Mouse (Mus musculus): ENCODE measurements around the gene Shpk. TPM values are rescaled to one million over a fixed set of nuclear protein-coding genes. Genes with fewer than 3 reads are reported as not detected.

Shpk gene
- polyA plus RNA-seq, 1 experiment from 2014 or later = 0.77 TPM

GRCm38 (mm10) chr11:73172186-73172585 is 27.1 kb upstream of the Shpk start:
- H3K9ac ChIP-seq (ENCODE audit: low read depth, low read length) = no peak overlapping the region
- 63% methylated on average over 5 of the region's 5 CpGs for WGBS
- no peak overlapping the region for H3K4me2 ChIP-seq (replicated peaks; ENCODE audit: low read depth, low read length)
- no peak for ATAC-seq (ENCODE audit: low FRiP score, low TSS enrichment)
- H3K9me3 ChIP-seq (ENCODE audit: control insufficient read depth, low read length) = no peaks in the 10 kb centered on the region
- no peak overlapping the region; the same call in 1 of the 2 replicates for H3K27ac ChIP-seq (ENCODE audit: low read depth, low read length)
- H3K4me1 ChIP-seq (ENCODE audit: control insufficient read depth, insufficient read depth, low read length) = peaks cover 18% of the 10 kb centered on the region
- H3K4me3 ChIP-seq (ENCODE audit: low read length) = no peak overlapping the region
- no peaks in the 10 kb centered on the region for H3K27me3 ChIP-seq (ENCODE audit: control insufficient read depth, insufficient read depth, low read length)
- H3K36me3 ChIP-seq (ENCODE audit: control insufficient read depth, insufficient read depth, low read length) = peaks cover 16% of the 10 kb centered on the region

DNA sequence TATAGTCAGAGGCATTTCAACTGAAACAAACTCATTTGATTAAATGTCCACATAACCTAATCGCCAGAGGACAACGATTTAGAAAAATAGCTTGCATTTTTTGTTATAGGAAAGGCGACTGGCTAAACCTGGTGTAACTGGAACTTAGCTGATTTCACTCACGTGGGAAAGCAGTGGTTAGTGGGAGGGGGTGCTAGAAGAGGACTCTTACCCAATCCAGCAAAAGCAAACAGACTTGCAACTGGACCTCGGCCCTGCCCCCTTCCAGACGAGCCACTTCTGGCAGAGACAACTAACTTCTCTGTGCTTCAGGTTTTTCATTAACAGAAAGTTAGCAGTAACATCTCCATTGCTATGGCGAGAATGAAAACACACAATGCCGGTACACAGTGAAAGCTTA is 23.6 kb upstream of the Shpk start:
- ATAC-seq (ENCODE audit: low FRiP score, low TSS enrichment) = no peak
- Histone ChIP-seq H3K9me3 (ENCODE audit: control insufficient read depth, low read length) (no peaks in the 10 kb centered on the region), H3K36me3 (ENCODE audit: control insufficient read depth, insufficient read depth, low read length) (peaks cover 19% of the 10 kb centered on the region), H3K4me2 (replicated peaks; ENCODE audit: low read depth, low read length) (peak overlapping the region; percentile 82), H3K4me3 (ENCODE audit: low read length) (peak overlapping the region; percentile 98), H3K9ac (ENCODE audit: low read depth, low read length) (peak overlapping the region; percentile 92; the same call in 1 of the 2 replicates), H3K27ac (ENCODE audit: low read depth, low read length) (no peak overlapping the region), H3K27me3 (ENCODE audit: control insufficient read depth, insufficient read depth, low read length) (no peaks in the 10 kb centered on the region), H3K4me1 (ENCODE audit: control insufficient read depth, insufficient read depth, low read length) (peaks cover 27% of the 10 kb centered on the region)
- 35% methylated on average over 8 of the region's 8 CpGs for WGBS

DNA sequence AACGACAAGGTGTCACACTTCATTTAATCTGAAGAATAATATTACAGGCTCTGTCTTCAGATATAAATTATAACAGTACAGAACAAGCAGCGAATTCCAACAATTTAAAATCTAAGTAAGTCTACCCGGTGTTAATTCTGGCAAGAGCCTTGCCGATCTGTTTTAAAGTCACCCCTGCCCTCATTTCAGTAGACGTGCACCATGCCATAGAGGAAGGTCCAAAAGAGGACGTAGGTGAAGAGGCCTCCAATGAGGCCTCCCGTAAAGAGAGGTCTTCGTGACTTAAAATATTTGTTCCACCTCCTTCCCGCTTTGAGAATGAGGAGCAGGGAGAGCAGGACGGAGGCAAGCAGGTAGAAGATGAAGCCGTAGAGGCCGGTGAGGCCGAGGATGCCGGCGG is 23.1 kb upstream of the Shpk start:
- Histone ChIP-seq H3K27me3 (ENCODE audit: control insufficient read depth, insufficient read depth, low read length) (no peaks in the 10 kb centered on the region), H3K27ac (ENCODE audit: low read depth, low read length) (peak overlapping the region; percentile 88), H3K4me1 (ENCODE audit: control insufficient read depth, insufficient read depth, low read length) (peaks cover 27% of the 10 kb centered on the region), H3K4me3 (ENCODE audit: low read length) (peak overlapping the region; percentile 98), H3K9ac (ENCODE audit: low read depth, low read length) (peak overlapping the region; percentile 92), H3K4me2 (replicated peaks; ENCODE audit: low read depth, low read length) (peak overlapping the region; percentile 82), H3K9me3 (ENCODE audit: control insufficient read depth, low read length) (no peaks in the 10 kb centered on the region), H3K36me3 (ENCODE audit: control insufficient read depth, insufficient read depth, low read length) (peaks cover 15% of the 10 kb centered on the region)
- no peak for ATAC-seq (ENCODE audit: low FRiP score, low TSS enrichment)
- 1% methylated on average over 15 of the region's 15 CpGs for WGBS

GRCm38 (mm10) chr11:73176608-73177508 is 22.4 kb upstream of the Shpk start, which contains the start of the genes Emc6 and Tax1bp3:
TSS of gene Emc6 (minus strand) at chr11:73177037.
TSS of gene Tax1bp3 (plus strand) at chr11:73177083.
- Histone ChIP-seq H3K27ac (ENCODE audit: low read depth, low read length) (peak within 1 kb of the TSS; percentile 95), H3K4me1 (ENCODE audit: control insufficient read depth, insufficient read depth, low read length) (peaks cover 27% of the 10 kb centered on the region), H3K36me3 (ENCODE audit: control insufficient read depth, insufficient read depth, low read length) (peaks cover 15% of the 10 kb centered on the region), H3K9ac (ENCODE audit: low read depth, low read length) (peak within 1 kb of the TSS; percentile 92), H3K4me3 (ENCODE audit: low read length) (peak within 1 kb of the TSS; percentile 98), H3K4me2 (replicated peaks; ENCODE audit: low read depth, low read length) (peak within 1 kb of the TSS; percentile 82), H3K27me3 (ENCODE audit: control insufficient read depth, insufficient read depth, low read length) (no peaks in the 10 kb centered on the region), H3K9me3 (ENCODE audit: control insufficient read depth, low read length) (no peaks in the 10 kb centered on the region)
- peak; percentile 98 for ATAC-seq (ENCODE audit: low FRiP score, low TSS enrichment)
- under 1% methylated on average over 81 of the region's 81 CpGs for WGBS

- Histone ChIP-seq H3K27ac (ENCODE audit: low read depth, low read length) (peak overlapping the region; percentile 95), H3K27me3 (ENCODE audit: control insufficient read depth, insufficient read depth, low read length) (no peaks in the 10 kb centered on the region), H3K4me1 (ENCODE audit: control insufficient read depth, insufficient read depth, low read length) (peaks cover 24% of the 10 kb centered on the region), H3K4me3 (ENCODE audit: low read length) (peak overlapping the region; percentile 98), H3K9ac (ENCODE audit: low read depth, low read length) (peak overlapping the region; percentile 92), H3K9me3 (ENCODE audit: control insufficient read depth, low read length) (no peaks in the 10 kb centered on the region), H3K4me2 (replicated peaks; ENCODE audit: low read depth, low read length) (peak overlapping the region; percentile 73), H3K36me3 (ENCODE audit: control insufficient read depth, insufficient read depth, low read length) (peaks cover 19% of the 10 kb centered on the region)
- peak; percentile 85 for ATAC-seq (ENCODE audit: low FRiP score, low TSS enrichment)
- 0% methylated on average over 28 of the region's 28 CpGs for WGBS
These were observed 21.8 kb upstream of the Shpk start for GRCm38 (mm10) chr11:73177509-73177875.

- no peaks in the 10 kb centered on the region for H3K9me3 ChIP-seq (ENCODE audit: control insufficient read depth, low read length)
- 4% methylated on average over 2 of the region's 2 CpGs for WGBS
- H3K27ac ChIP-seq (ENCODE audit: low read depth, low read length) = peak overlapping the region; percentile 95; the same call in 1 of the 2 replicates
- H3K4me2 ChIP-seq (replicated peaks; ENCODE audit: low read depth, low read length) = peak overlapping the region; percentile 73
- H3K27me3 ChIP-seq (ENCODE audit: control insufficient read depth, insufficient read depth, low read length) = no peaks in the 10 kb centered on the region
- H3K4me3 ChIP-seq (ENCODE audit: low read length) = peak overlapping the region; percentile 98
- H3K4me1 ChIP-seq (ENCODE audit: control insufficient read depth, insufficient read depth, low read length) = peaks cover 24% of the 10 kb centered on the region
- H3K36me3 ChIP-seq (ENCODE audit: control insufficient read depth, insufficient read depth, low read length) = peaks cover 21% of the 10 kb centered on the region
- H3K9ac ChIP-seq (ENCODE audit: low read depth, low read length) = peak overlapping the region; percentile 92
- ATAC-seq (ENCODE audit: low FRiP score, low TSS enrichment) = 0 out of 2 replicates have a peak, but pooled peaks have one; percentile 0
These were observed 21.4 kb upstream of the Shpk start for GRCm38 (mm10) chr11:73177895-73178294.

DNA sequence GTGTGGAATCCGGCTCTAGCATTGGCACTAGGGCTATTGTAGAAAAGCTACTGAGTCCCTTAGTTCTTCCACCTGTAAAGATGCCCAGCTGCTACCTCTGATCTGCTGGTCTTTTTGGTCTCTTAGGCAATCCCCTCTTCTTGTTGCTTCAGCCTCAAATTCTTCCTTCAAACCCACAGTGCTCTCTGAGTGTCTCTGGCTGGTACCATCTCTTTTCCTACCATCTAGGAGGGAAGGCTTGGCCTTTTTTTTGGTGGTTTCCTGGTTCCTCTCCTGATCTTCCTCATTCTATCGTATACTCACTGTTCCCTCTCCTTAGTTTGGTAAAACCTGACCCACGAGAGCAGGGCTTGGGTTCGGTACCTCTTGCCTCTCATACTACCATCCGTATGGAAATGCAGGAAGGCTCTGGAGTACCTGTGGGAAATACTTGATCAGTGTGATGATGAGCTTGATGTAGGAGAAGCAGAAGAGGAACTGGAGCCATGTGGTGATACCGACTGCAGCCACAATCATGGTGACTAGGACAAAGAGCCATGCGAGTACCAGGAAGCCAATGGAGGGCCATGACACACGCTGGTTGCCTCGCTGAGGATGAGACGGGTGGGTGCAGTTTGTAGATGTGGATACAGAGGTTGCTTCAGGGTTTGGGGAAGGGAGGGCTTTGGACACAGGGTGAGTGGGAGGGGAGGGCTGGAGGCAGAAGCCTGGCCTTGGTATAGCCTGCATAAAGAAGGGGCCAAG is 13.2 kb upstream of the Shpk start:
- 88% methylated on average over 10 of the region's 10 CpGs for WGBS
- H3K27ac ChIP-seq (ENCODE audit: low read depth, low read length) = no peak overlapping the region

DNA sequence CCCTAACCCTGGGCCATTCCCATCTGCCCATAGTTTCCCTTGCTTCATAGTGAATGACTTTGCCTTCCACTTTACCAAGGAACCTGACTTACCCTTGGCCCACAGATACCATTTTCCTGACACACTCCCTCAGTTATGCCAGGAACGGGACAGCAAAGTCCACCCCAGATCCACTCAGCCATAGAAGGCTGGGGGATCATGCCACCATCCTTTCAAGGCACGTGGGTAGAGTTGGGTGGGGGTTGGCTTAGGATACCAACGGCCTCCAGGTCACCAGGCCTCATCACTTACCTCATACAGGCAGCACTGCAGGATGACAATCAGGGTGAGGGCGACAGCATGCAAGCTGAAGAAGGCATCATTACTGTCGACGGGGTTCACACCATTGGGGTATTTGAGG is 12.0 kb upstream of the Shpk start:
- H3K9me3 ChIP-seq (ENCODE audit: control insufficient read depth, low read length) = no peaks in the 10 kb centered on the region
- no peak overlapping the region for H3K4me2 ChIP-seq (replicated peaks; ENCODE audit: low read depth, low read length)
- no peak overlapping the region for H3K27ac ChIP-seq (ENCODE audit: low read depth, low read length)
- no peak for ATAC-seq (ENCODE audit: low FRiP score, low TSS enrichment)
- no peak overlapping the region for H3K9ac ChIP-seq (ENCODE audit: low read depth, low read length)
- no peaks in the 10 kb centered on the region for H3K4me1 ChIP-seq (ENCODE audit: control insufficient read depth, insufficient read depth, low read length)
- H3K27me3 ChIP-seq (ENCODE audit: control insufficient read depth, insufficient read depth, low read length) = no peaks in the 10 kb centered on the region
- H3K4me3 ChIP-seq (ENCODE audit: low read length) = no peak overlapping the region
- peaks cover 32% of the 10 kb centered on the region; the same call in 1 of the 2 replicates for H3K36me3 ChIP-seq (ENCODE audit: control insufficient read depth, insufficient read depth, low read length)
- 86% methylated on average over 6 of the region's 6 CpGs for WGBS

More for the DNA sequence above, 13.2 kb upstream of the Shpk start:
- Histone ChIP-seq H3K9me3 (ENCODE audit: control insufficient read depth, low read length) (no peaks in the 10 kb centered on the region), H3K36me3 (ENCODE audit: control insufficient read depth, insufficient read depth, low read length) (peaks cover 35% of the 10 kb centered on the region; the same call in 1 of the 2 replicates), H3K4me1 (ENCODE audit: control insufficient read depth, insufficient read depth, low read length) (no peaks in the 10 kb centered on the region), H3K27me3 (ENCODE audit: control insufficient read depth, insufficient read depth, low read length) (no peaks in the 10 kb centered on the region), H3K9ac (ENCODE audit: low read depth, low read length) (no peak overlapping the region), H3K4me2 (replicated peaks; ENCODE audit: low read depth, low read length) (no peak overlapping the region), H3K4me3 (ENCODE audit: low read length) (no peak overlapping the region)
- ATAC-seq (ENCODE audit: low FRiP score, low TSS enrichment) = no peak
